Mouse (Mus musculus) liver, adult 2 months (tissue): ENCODE results near the gene Tsen54.

Experiments used
- CTCF ChIP-seq: fragments of 200-500 bp; IDR thresholded peaks from 2 replicates; pipeline ENCODE4 v1.5.1; 2011; ENCODE audit warnings: low read depth, low read length, control low read depth
- POLR2A ChIP-seq: fragments of 200-500 bp; IDR thresholded peaks from 2 replicates; pipeline ENCODE4 v1.6.1; 2011; ENCODE audit warnings: low read length, control low read depth; ENCODE audit not compliant: insufficient read depth; ENCODE audit errors: extremely low read depth

DNA sequence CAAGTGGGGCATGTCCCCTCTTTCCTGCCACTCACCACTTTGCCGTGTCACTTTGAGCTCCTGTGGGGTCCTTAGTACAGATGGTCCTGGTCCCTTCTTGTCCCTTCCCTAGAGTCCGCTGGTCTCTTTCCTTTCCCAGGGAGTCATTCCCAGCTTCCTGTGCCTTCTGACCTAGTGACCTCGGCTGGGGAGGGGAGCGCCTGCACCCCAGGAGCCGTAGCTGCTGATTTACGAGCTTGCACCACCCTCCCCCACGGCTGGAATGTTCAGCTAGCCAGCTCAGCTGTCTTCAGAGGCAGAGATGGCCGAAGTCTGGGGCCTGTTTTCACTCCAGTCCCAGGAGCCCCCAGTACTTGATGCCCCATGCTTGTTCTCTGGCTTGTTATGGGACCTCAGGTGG lies 18.0 kb downstream of the Tsen54 start:
- TF ChIP-seq CTCF (no peak), POLR2A (no peak)
